Mouse (Mus musculus) hindbrain, embryonic 12.5 days (tissue): Measurements from ENCODE around the gene Fam234a. TPM values are rescaled to one million over a fixed set of nuclear protein-coding genes. Genes with fewer than 3 reads are reported as not detected.

Experiments
- polyA plus RNA-seq: library from polyadenylated mRNA; unstranded; fragments of >200 nt; fragmentation: Nextera tagmentation; extraction: Ambion mirVana; gene quantifications from 2 replicates; pipeline ENCODE4 v1.2.1, GENCODE M21; 2016

The Fam234a gene
- polyA plus RNA-seq, 1 experiment from 2014 or later: 37.9 TPM

Other genes with a start within 250 kb of the Fam234a start
- 37.1 and 42.8 TPM in 2 replicates for gene Rab11fip3, start 174.7 kb downstream of the Fam234a start, polyA plus RNA-seq
- gene Decr2, start 153.9 kb downstream of the Fam234a start, polyA plus RNA-seq: 33.1 and 33.8 TPM in 2 replicates
- 50.4 and 52.9 TPM in 2 replicates for gene Nme4, start 148.6 kb downstream of the Fam234a start, polyA plus RNA-seq
- 2.9 and 3.0 TPM in 2 replicates for gene Tmem8, start 130.9 kb downstream of the Fam234a start, polyA plus RNA-seq
- 171 and 184 TPM in 2 replicates for gene Mrpl28, start 120.7 kb downstream of the Fam234a start, polyA plus RNA-seq
- 17.7 and 19.4 TPM in 2 replicates for gene Axin1, start 105.6 kb downstream of the Fam234a start, polyA plus RNA-seq
- gene Pdia2, start 45.2 kb downstream of the Fam234a start, polyA plus RNA-seq: 0.23 and 0.32 TPM in 2 replicates
- 4.3 and 4.6 TPM in 2 replicates for gene Rgs11, start 41.3 kb downstream of the Fam234a start, polyA plus RNA-seq
- 19.4 and 22.2 TPM in 2 replicates for gene Arhgdig, start 36.5 kb downstream of the Fam234a start, polyA plus RNA-seq
- 138 and 140 TPM in 2 replicates for gene Luc7l, start 8.7 kb upstream of the Fam234a start, polyA plus RNA-seq
- 0.40 and 0.59 TPM in 2 replicates for gene Neurl1b, start 170.6 kb upstream of the Fam234a start, polyA plus RNA-seq